Mouse (Mus musculus): ENCODE results near the gene Il22ra1. TPM values are rescaled to one million over a fixed set of nuclear protein-coding genes. Genes with fewer than 3 reads are reported as not detected.
A peak's percentile ranks its signal among the peaks of the same experiment; 100 is the strongest.
"Not testable (repeated sequence)": the region's sequence is repeated elsewhere in the genome, so short reads cannot be mapped to it uniquely, and the experiment has no call there.

Il22ra1 gene
- total and polyA plus RNA-seq, 2 experiments: 1.4 to 4.1 TPM

DNA sequence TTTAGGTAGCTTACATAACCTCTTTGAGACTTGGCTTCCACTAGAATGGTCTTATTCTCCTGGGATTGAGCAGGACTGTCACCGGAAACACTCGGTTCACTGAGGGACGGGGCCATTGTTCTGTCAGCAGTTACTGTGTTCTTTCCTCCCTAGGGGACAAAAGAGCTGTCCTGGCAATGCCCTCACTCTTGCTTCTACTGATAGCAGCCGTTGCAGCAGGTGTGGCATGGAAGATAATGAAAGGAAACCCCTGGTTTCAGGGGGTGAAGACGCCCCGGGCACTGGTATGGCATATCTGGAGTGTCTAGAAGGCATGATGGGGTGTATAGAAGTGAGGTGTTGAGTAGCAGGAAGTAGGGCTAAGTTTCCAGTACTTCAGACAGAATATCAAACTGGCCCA lies 24.0 kb upstream of the Il22ra1 start:
- WGBS: 57% methylated on average over 6 of the region's 6 CpGs
- H3K27me3 ChIP-seq (ENCODE audit: control insufficient read depth, insufficient read depth, low read length): no peaks in the 10 kb centered on the region
- no peak for DNase-seq (ENCODE audit: extremely low read depth, low read depth, low spot score)
- no peaks in the 10 kb centered on the region for H3K36me3 ChIP-seq (ENCODE audit: control insufficient read depth, insufficient read depth, low read length)
- no peak overlapping the region for H3K9ac ChIP-seq (ENCODE audit: low read depth, low read length)
- H3K4me1 ChIP-seq (ENCODE audit: control insufficient read depth, insufficient read depth, low read length): no peaks in the 10 kb centered on the region
- no peak for TF ChIP-seq POLR2A (IDR thresholded peaks at IDR 0.05; ENCODE audit: extremely low read depth, insufficient read depth, low read length)
- no peak for TF ChIP-seq CTCF (IDR thresholded peaks at IDR 0.05; ENCODE audit: low read depth, low read length)
- H3K4me3 ChIP-seq (ENCODE audit: insufficient read depth, low read depth, low read length): no peak overlapping the region
- no peaks in the 10 kb centered on the region for H3K79me2 ChIP-seq (ENCODE audit: control insufficient read depth, insufficient read depth, low read length)
- no peak overlapping the region for H3K27ac ChIP-seq (replicated peaks; ENCODE audit: insufficient read depth, low read depth, low read length)

DNA sequence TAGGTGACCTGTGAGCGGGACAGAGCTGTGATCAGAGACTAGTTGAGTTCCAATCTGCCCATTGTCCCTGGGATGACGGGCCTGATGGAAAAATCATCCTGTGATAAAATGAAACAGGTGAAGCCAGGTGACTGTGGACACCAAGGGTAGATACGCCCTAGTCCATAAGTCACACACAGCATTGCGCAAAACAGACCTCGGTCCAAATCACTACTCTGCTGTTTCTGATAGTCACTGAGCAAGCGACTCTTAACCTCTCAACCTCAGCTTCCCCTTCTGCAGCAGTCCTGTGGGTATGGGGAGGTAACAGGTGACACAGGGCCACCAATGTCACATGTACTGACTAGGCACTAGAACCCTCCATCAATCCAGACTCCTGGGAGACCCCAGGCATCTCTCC lies 21.9 kb upstream of the Il22ra1 start:
- Histone ChIP-seq H3K27me3 (ENCODE audit: control insufficient read depth, insufficient read depth, low read length) (no peaks in the 10 kb centered on the region), H3K9ac (ENCODE audit: low read depth, low read length) (no peak overlapping the region), H3K27ac (replicated peaks; ENCODE audit: insufficient read depth, low read depth, low read length) (no peak overlapping the region), H3K4me3 (ENCODE audit: insufficient read depth, low read depth, low read length) (no peak overlapping the region), H3K36me3 (ENCODE audit: control insufficient read depth, insufficient read depth, low read length) (no peaks in the 10 kb centered on the region), H3K4me1 (ENCODE audit: control insufficient read depth, insufficient read depth, low read length) (0 out of 2 replicates have a peak, but pooled peaks cover 1% of the 10 kb centered on the region), H3K79me2 (ENCODE audit: control insufficient read depth, insufficient read depth, low read length) (no peaks in the 10 kb centered on the region)
- WGBS: 40% methylated on average over 6 of the region's 6 CpGs
- TF ChIP-seq POLR2A (IDR thresholded peaks at IDR 0.05; ENCODE audit: extremely low read depth, insufficient read depth, low read length) (no peak), CTCF (IDR thresholded peaks at IDR 0.05; ENCODE audit: low read depth, low read length) (no peak)
- peak; percentile 78 for DNase-seq (ENCODE audit: extremely low read depth, low read depth, low spot score)

DNA sequence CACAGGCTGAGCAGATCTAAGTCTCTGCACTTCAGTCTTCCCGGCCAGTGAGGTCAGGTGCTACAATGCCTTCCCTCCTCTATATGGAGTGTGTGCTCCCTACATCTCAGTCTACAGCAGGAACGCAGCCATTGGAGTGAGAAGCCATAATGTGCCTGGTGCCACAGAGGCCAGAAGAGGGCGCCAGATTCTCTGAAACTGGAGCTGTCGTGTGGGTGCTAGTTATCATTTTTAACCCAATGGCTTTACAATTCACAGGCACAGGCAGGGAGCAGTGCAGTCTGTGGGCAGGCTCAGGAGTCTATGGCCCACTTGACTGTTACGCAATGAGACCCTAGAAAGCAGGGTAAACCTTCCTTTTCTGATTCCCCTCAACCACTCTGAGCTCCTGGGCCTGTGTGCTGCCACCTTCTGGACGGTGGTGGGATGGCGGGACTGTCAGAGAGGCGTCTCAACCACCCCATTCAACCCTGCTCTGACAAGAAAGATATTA lies 18.9 kb upstream of the Il22ra1 start:
- Histone ChIP-seq H3K4me1 (ENCODE audit: control insufficient read depth, insufficient read depth, low read length) (0 out of 2 replicates have a peak, but pooled peaks cover 1% of the 10 kb centered on the region), H3K4me3 (ENCODE audit: insufficient read depth, low read depth, low read length) (peak overlapping the region; percentile 32; the same call in 1 of the 2 replicates), H3K27ac (replicated peaks; ENCODE audit: insufficient read depth, low read depth, low read length) (no peak overlapping the region), H3K27me3 (ENCODE audit: control insufficient read depth, insufficient read depth, low read length) (no peaks in the 10 kb centered on the region), H3K36me3 (ENCODE audit: control insufficient read depth, insufficient read depth, low read length) (no peaks in the 10 kb centered on the region), H3K79me2 (ENCODE audit: control insufficient read depth, insufficient read depth, low read length) (no peaks in the 10 kb centered on the region), H3K9ac (ENCODE audit: low read depth, low read length) (peak overlapping the region; percentile 41; the same call in 1 of the 2 replicates)
- WGBS: 6% methylated on average over 8 of the region's 8 CpGs
- peak; percentile 54 for DNase-seq (ENCODE audit: extremely low read depth, low read depth, low spot score)
- TF ChIP-seq CTCF (IDR thresholded peaks at IDR 0.05; ENCODE audit: low read depth, low read length): peak; percentile 88
- no peak for TF ChIP-seq POLR2A (IDR thresholded peaks at IDR 0.05; ENCODE audit: extremely low read depth, insufficient read depth, low read length)

DNA sequence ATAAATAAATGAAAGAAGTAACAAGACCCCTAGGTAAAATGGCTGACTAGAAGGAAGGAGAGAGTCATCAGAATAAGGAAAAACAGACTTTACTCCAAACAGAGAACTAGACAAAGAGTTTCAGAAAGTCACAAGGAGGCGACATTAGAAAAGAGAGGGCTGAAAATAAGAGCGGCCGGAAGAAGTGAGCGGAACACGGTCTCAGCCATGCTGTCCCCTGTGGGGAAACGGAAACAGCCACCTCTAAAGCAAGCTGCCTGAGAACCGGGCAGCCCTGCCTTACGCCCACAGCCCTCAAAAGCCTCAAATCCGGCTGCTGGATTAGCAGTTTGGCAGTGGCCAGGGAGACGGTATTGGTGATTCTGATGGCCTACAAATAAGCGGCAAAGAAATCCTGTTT lies 18.4 kb upstream of the Il22ra1 start:
- Histone ChIP-seq H3K9ac (ENCODE audit: low read depth, low read length) (no peak overlapping the region), H3K27me3 (ENCODE audit: control insufficient read depth, insufficient read depth, low read length) (no peaks in the 10 kb centered on the region), H3K4me3 (ENCODE audit: insufficient read depth, low read depth, low read length) (no peak overlapping the region), H3K4me1 (ENCODE audit: control insufficient read depth, insufficient read depth, low read length) (0 out of 2 replicates have a peak, but pooled peaks cover 1% of the 10 kb centered on the region), H3K79me2 (ENCODE audit: control insufficient read depth, insufficient read depth, low read length) (no peaks in the 10 kb centered on the region), H3K36me3 (ENCODE audit: control insufficient read depth, insufficient read depth, low read length) (no peaks in the 10 kb centered on the region), H3K27ac (replicated peaks; ENCODE audit: insufficient read depth, low read depth, low read length) (no peak overlapping the region)
- TF ChIP-seq POLR2A (IDR thresholded peaks at IDR 0.05; ENCODE audit: extremely low read depth, insufficient read depth, low read length) (no peak), CTCF (IDR thresholded peaks at IDR 0.05; ENCODE audit: low read depth, low read length) (no peak)
- WGBS: 87% methylated on average over 11 of the region's 11 CpGs
- no peak for DNase-seq (ENCODE audit: extremely low read depth, low read depth, low spot score)

DNA sequence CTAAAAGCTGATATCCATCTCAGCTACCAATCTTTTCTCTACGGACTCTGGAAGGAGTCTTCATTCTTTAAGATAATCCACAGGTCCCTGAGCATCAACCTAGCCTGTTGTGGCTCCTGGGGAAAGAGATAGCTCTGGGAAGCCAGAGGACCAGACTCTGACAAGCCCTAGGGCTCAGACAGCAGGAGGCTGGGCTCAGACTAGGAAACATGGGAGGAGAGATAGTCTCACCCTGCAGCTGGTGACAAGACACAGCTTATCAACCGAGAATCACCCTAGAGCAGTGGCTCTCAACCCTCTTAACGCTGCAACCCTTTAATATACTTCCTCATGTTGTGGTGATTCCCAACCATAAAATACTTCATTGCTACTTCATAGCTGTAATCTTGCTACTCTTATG lies 17.6 kb upstream of the Il22ra1 start:
- H3K9ac ChIP-seq (ENCODE audit: low read depth, low read length): no peak overlapping the region
- TF ChIP-seq POLR2A (IDR thresholded peaks at IDR 0.05; ENCODE audit: extremely low read depth, insufficient read depth, low read length) (no peak), CTCF (IDR thresholded peaks at IDR 0.05; ENCODE audit: low read depth, low read length) (no peak)

DNA sequence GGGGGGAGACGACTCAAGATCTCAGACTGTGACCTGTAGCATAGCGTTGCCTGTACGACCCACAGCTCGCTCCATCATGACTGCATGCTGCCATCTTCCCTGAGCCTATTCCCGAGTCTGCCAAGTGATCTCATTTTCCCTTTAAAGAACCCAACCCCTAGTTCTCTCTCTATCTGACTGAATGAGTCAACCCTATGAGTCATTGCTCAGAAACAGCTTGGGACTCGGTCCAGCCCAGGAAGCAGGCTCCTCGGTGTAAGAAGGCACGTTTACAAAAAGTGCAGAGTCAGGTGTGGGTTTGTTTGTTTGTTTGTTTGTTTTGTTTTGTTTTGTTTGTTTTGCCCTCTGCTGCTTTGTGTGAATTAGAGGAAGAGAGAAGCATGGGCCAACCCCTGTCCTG lies 13.2 kb upstream of the Il22ra1 start:
- H3K36me3 ChIP-seq (ENCODE audit: control insufficient read depth, insufficient read depth, low read length): no peaks in the 10 kb centered on the region
- TF ChIP-seq POLR2A (IDR thresholded peaks at IDR 0.05; ENCODE audit: extremely low read depth, insufficient read depth, low read length) (no peak), CTCF (IDR thresholded peaks at IDR 0.05; ENCODE audit: low read depth, low read length) (no peak)
- DNase-seq (ENCODE audit: extremely low read depth, low read depth, low spot score): no peak
- H3K9ac ChIP-seq (ENCODE audit: low read depth, low read length): no peak overlapping the region
- no peaks in the 10 kb centered on the region for H3K4me1 ChIP-seq (ENCODE audit: control insufficient read depth, insufficient read depth, low read length)
- H3K27me3 ChIP-seq (ENCODE audit: control insufficient read depth, insufficient read depth, low read length): no peaks in the 10 kb centered on the region
- H3K4me3 ChIP-seq (ENCODE audit: insufficient read depth, low read depth, low read length): no peak overlapping the region
- 76% methylated on average over 8 of the region's 8 CpGs for WGBS
- no peaks in the 10 kb centered on the region for H3K79me2 ChIP-seq (ENCODE audit: control insufficient read depth, insufficient read depth, low read length)
- H3K27ac ChIP-seq (replicated peaks; ENCODE audit: insufficient read depth, low read depth, low read length): no peak overlapping the region

More for the DNA sequence above, 17.6 kb upstream of the Il22ra1 start:
- 91% methylated on average over 3 of the region's 3 CpGs for WGBS
- no peaks in the 10 kb centered on the region for H3K36me3 ChIP-seq (ENCODE audit: control insufficient read depth, insufficient read depth, low read length)
- H3K27ac ChIP-seq (replicated peaks; ENCODE audit: insufficient read depth, low read depth, low read length): no peak overlapping the region
- DNase-seq (ENCODE audit: extremely low read depth, low read depth, low spot score): no peak
- no peaks in the 10 kb centered on the region for H3K79me2 ChIP-seq (ENCODE audit: control insufficient read depth, insufficient read depth, low read length)
- no peak overlapping the region for H3K4me3 ChIP-seq (ENCODE audit: insufficient read depth, low read depth, low read length)
- H3K4me1 ChIP-seq (ENCODE audit: control insufficient read depth, insufficient read depth, low read length): 0 out of 2 replicates have a peak, but pooled peaks cover 1% of the 10 kb centered on the region
- H3K27me3 ChIP-seq (ENCODE audit: control insufficient read depth, insufficient read depth, low read length): no peaks in the 10 kb centered on the region

DNA sequence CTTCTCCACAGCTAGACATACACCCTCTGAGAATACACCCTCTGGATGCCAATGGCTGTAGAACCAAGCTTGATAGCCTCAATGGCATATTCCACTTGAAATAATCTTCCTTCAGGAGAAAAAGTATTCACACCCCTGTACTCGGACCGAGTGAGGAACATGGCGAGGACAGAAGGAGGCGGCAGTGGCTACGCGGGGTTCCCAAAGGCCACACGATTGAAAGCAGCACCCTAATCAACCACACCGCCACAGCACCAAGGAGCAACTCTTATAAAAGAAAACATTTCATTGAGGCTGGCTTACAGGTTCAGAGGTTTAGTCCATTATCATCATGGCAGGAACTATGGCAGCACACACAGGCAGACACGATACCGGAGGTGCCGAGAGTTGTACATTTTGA lies 11.5 kb upstream of the Il22ra1 start:
- not testable (repeated sequence) for H3K4me3 ChIP-seq (ENCODE audit: insufficient read depth, low read depth, low read length); DNase-seq (ENCODE audit: extremely low read depth, low read depth, low spot score); H3K36me3 ChIP-seq (ENCODE audit: control insufficient read depth, insufficient read depth, low read length); H3K9ac ChIP-seq (ENCODE audit: low read depth, low read length); H3K27ac ChIP-seq (replicated peaks; ENCODE audit: insufficient read depth, low read depth, low read length); H3K4me1 ChIP-seq (ENCODE audit: control insufficient read depth, insufficient read depth, low read length); H3K27me3 ChIP-seq (ENCODE audit: control insufficient read depth, insufficient read depth, low read length); H3K79me2 ChIP-seq (ENCODE audit: control insufficient read depth, insufficient read depth, low read length)
- 96% methylated on average over 11 of the region's 11 CpGs for WGBS
